Mouse (Mus musculus): ENCODE measurements around the gene Ypel4.

- no peak for TF ChIP-seq CTCF (IDR thresholded peaks at IDR 0.05; ENCODE audit: low read depth)
- 0 out of 2 replicates have a peak, but pooled peaks have one; percentile 14 for TF ChIP-seq EP300 (IDR thresholded peaks at IDR 0.05; ENCODE audit: low read depth)
Observed at GRCm38 (mm10) chr2:84761840-84762239, 28.0 kb downstream of the Ypel4 start.
